Mouse (Mus musculus) liver, adult (tissue): Measurements from ENCODE around the gene Olfr203.
"Not testable (repeated sequence)": the region's sequence is repeated elsewhere in the genome, so short reads cannot be mapped to it uniquely, and the experiment has no call there.

ENCODE experiments used
- GATA4 ChIP-seq: IDR thresholded peaks from 2 replicates; pipeline ENCODE4 v1.6.1; 2014; ENCODE audit warnings: mild to moderate bottlenecking, low read length; ENCODE audit not compliant: insufficient replicate concordance

Olfr203 gene

GRCm38 (mm10) chr16:59298581-59298980, at the start of gene Olfr203:
Gene Olfr203 (plus strand): TSS chr16:59298881.
- TF ChIP-seq GATA4: no peak

GRCm38 (mm10) chr16:59249684-59250083, 49.0 kb upstream of the Olfr203 start:
- no peak for TF ChIP-seq GATA4

GRCm38 (mm10) chr16:59272532-59272931, 26.1 kb upstream of the Olfr203 start, which contains the start of gene Olfr201:
Gene Olfr201 (minus strand): TSS chr16:59272632.
- TF ChIP-seq GATA4: not testable (repeated sequence)

- TF ChIP-seq GATA4: no peak
Observed at GRCm38 (mm10) chr16:59280542-59280941, 18.1 kb upstream of the Olfr203 start.

- no peak for TF ChIP-seq GATA4
Observed at GRCm38 (mm10) chr16:59283476-59283875, 15.2 kb upstream of the Olfr203 start.

- TF ChIP-seq GATA4: no peak
Observed at GRCm38 (mm10) chr16:59286693-59287092, 12.0 kb upstream of the Olfr203 start, which contains the start of gene Olfr202. Gene Olfr202 (minus strand): TSS chr16:59286793.

- TF ChIP-seq GATA4: no peak
Observed at GRCm38 (mm10) chr16:59318148-59318547, 19.5 kb downstream of the Olfr203 start, which contains the start of gene Olfr204. Gene Olfr204 (minus strand): TSS chr16:59318248.

- no peak for TF ChIP-seq GATA4
Observed at GRCm38 (mm10) chr16:59331038-59331437, 32.4 kb downstream of the Olfr203 start, which contains the start of gene Olfr205. Gene Olfr205 (minus strand): TSS chr16:59331138.

GRCm38 (mm10) chr16:59349146-59349545, 50.5 kb downstream of the Olfr203 start, which contains the start of gene Olfr206:
Gene Olfr206 (minus strand): TSS chr16:59349246.
- no peak for TF ChIP-seq GATA4
